Mouse (Mus musculus) megakaryocyte, embryonic 14.5 days (primary cell): ENCODE measurements around the gene Ppp1r21. TPM values are rescaled to one million over a fixed set of nuclear protein-coding genes. Genes with fewer than 3 reads are reported as not detected.

Experiments used
- H3K27me3 ChIP-seq: replicated peaks from 2 replicates; pipeline ENCODE3; 2012; ENCODE audit warnings: inconsistent platforms
- H3K36me3 ChIP-seq: replicated peaks from 2 replicates; pipeline ENCODE3; 2012; ENCODE audit warnings: low read length, inconsistent platforms, mixed read lengths
- H3K4me1 ChIP-seq: 2 replicates; pipeline ENCODE4 v1.6.1; 2012; ENCODE audit warnings: inconsistent platforms
- H3K4me3 ChIP-seq: replicated peaks from 2 replicates; pipeline ENCODE3; 2012; ENCODE audit warnings: moderate library complexity, mild to moderate bottlenecking, inconsistent platforms
- H3K9me3 ChIP-seq: 2 replicates; pipeline ENCODE4 v1.6.1; 2012; ENCODE audit warnings: inconsistent platforms
- FLI1 ChIP-seq: IDR thresholded peaks from 2 replicates; pipeline ENCODE4 v1.6.1; 2012; ENCODE audit warnings: low read length, inconsistent platforms, mixed read lengths
- GATA1 ChIP-seq: IDR thresholded peaks from 3 replicates; pipeline ENCODE4 v1.6.1; 2012; ENCODE audit warnings: mixed read lengths, low read length, inconsistent platforms, borderline replicate concordance
- polyA plus RNA-seq: library from polyadenylated mRNA; stranded (reverse); fragments of >175 nt; gene quantifications from 2 replicates; pipeline ENCODE4 v1.2.3, GENCODE M21; 2012; ENCODE audit warnings: low replicate concordance; ENCODE audit not compliant: insufficient read depth

The Ppp1r21 gene
- polyA plus RNA-seq, 1 experiment = 4.6 TPM

GRCm38 (mm10) chr17:88494121-88494771 lies 35.7 kb upstream of the Ppp1r21 start:
- Histone ChIP-seq H3K4me1 (no peaks in the 10 kb centered on the region; the same call in 1 of the 2 replicates), H3K27me3 (no peaks in the 10 kb centered on the region), H3K9me3 (no peaks in the 10 kb centered on the region), H3K36me3 (peaks cover 37% of the 10 kb centered on the region), H3K4me3 (no peak overlapping the region)
- TF ChIP-seq FLI1 = no peak
- no peak for TF ChIP-seq GATA1

- no peak for TF ChIP-seq GATA1
- TF ChIP-seq FLI1 = no peak
- no peaks in the 10 kb centered on the region for H3K27me3 ChIP-seq
- no peak overlapping the region for H3K4me3 ChIP-seq
- peaks cover under 1% of the 10 kb centered on the region for H3K9me3 ChIP-seq
- no peaks in the 10 kb centered on the region; the same call in 1 of the 2 replicates for H3K4me1 ChIP-seq
- peaks cover 37% of the 10 kb centered on the region for H3K36me3 ChIP-seq
Observed at GRCm38 (mm10) chr17:88494772-88495132, 35.2 kb upstream of the Ppp1r21 start.

GRCm38 (mm10) chr17:88498090-88498682 lies 31.7 kb upstream of the Ppp1r21 start:
- H3K4me1 ChIP-seq = no peaks in the 10 kb centered on the region
- TF ChIP-seq GATA1 (no peak), FLI1 (no peak)
- H3K36me3 ChIP-seq = peaks cover 13% of the 10 kb centered on the region
- H3K4me3 ChIP-seq = no peak overlapping the region
- no peaks in the 10 kb centered on the region for H3K27me3 ChIP-seq
- peaks cover 4% of the 10 kb centered on the region for H3K9me3 ChIP-seq

- H3K4me1 ChIP-seq = peaks cover 13% of the 10 kb centered on the region
- H3K9me3 ChIP-seq = peaks cover 6% of the 10 kb centered on the region
- no peaks in the 10 kb centered on the region for H3K36me3 ChIP-seq
- H3K27me3 ChIP-seq = peaks cover 3% of the 10 kb centered on the region
- no peak overlapping the region for H3K4me3 ChIP-seq
- TF ChIP-seq FLI1 (no peak), GATA1 (no peak)
Observed at GRCm38 (mm10) chr17:88504056-88504455, 25.9 kb upstream of the Ppp1r21 start.

- Histone ChIP-seq H3K36me3 (no peaks in the 10 kb centered on the region), H3K9me3 (0 out of 2 replicates have a peak, but pooled peaks cover 3% of the 10 kb centered on the region), H3K4me1 (peaks cover 17% of the 10 kb centered on the region), H3K4me3 (no peak overlapping the region), H3K27me3 (peaks cover 3% of the 10 kb centered on the region)
- TF ChIP-seq FLI1 (no peak), GATA1 (no peak)
Observed at GRCm38 (mm10) chr17:88505275-88505723, 24.6 kb upstream of the Ppp1r21 start.

- Histone ChIP-seq H3K9me3 (0 out of 2 replicates have a peak, but pooled peaks cover 3% of the 10 kb centered on the region), H3K27me3 (peaks cover 5% of the 10 kb centered on the region), H3K4me1 (peaks cover 17% of the 10 kb centered on the region), H3K4me3 (no peak overlapping the region), H3K36me3 (no peaks in the 10 kb centered on the region)
- TF ChIP-seq FLI1 = no peak
- TF ChIP-seq GATA1 = no peak
Observed at GRCm38 (mm10) chr17:88505941-88506340, 24.0 kb upstream of the Ppp1r21 start.

GRCm38 (mm10) chr17:88507376-88507775 lies 22.5 kb upstream of the Ppp1r21 start:
- TF ChIP-seq GATA1 (no peak), FLI1 (no peak)
- Histone ChIP-seq H3K36me3 (no peaks in the 10 kb centered on the region), H3K27me3 (peaks cover 6% of the 10 kb centered on the region)

GRCm38 (mm10) chr17:88508846-88509508 lies 20.9 kb upstream of the Ppp1r21 start:
- Histone ChIP-seq H3K9me3 (peaks cover 7% of the 10 kb centered on the region; the same call in 1 of the 2 replicates), H3K36me3 (no peaks in the 10 kb centered on the region), H3K27me3 (peaks cover 6% of the 10 kb centered on the region), H3K4me3 (peak overlapping the region; percentile 83), H3K4me1 (peaks cover 21% of the 10 kb centered on the region)
- TF ChIP-seq FLI1 (no peak), GATA1 (no peak)

More at GRCm38 (mm10) chr17:88507376-88507775, 22.5 kb upstream of the Ppp1r21 start:
- Histone ChIP-seq H3K9me3 (0 out of 2 replicates have a peak, but pooled peaks cover 3% of the 10 kb centered on the region), H3K4me3 (no peak overlapping the region), H3K4me1 (peaks cover 21% of the 10 kb centered on the region)

- no peak overlapping the region for H3K4me3 ChIP-seq
Observed at GRCm38 (mm10) chr17:88509999-88510398, 19.9 kb upstream of the Ppp1r21 start.

More at GRCm38 (mm10) chr17:88509999-88510398, 19.9 kb upstream of the Ppp1r21 start:
- H3K9me3 ChIP-seq = peaks cover 8% of the 10 kb centered on the region; the same call in 1 of the 2 replicates
- TF ChIP-seq FLI1 = no peak
- no peak for TF ChIP-seq GATA1
- H3K27me3 ChIP-seq = peaks cover 8% of the 10 kb centered on the region
- H3K4me1 ChIP-seq = peaks cover 21% of the 10 kb centered on the region
- no peaks in the 10 kb centered on the region for H3K36me3 ChIP-seq
